Mouse (Mus musculus) gonadal fat pad, adult 2 months (tissue): Measurements from ENCODE around the gene Ston2. TPM values are rescaled to one million over a fixed set of nuclear protein-coding genes. Genes with fewer than 3 reads are reported as not detected.
"Not testable (repeated sequence)": the region's sequence is repeated elsewhere in the genome, so short reads cannot be mapped to it uniquely, and the experiment has no call there.

Experiments used
- DNase-seq: peaks from one replicate; pipeline ENCODE4 v3.0.0-alpha.2; 2012; ENCODE audit warnings: low read depth
- polyA plus RNA-seq: library from polyadenylated mRNA; depleted of rRNA; stranded (reverse); fragments of >200 nt; gene quantifications from 2 replicates; pipeline ENCODE4 v1.2.3, GENCODE M21; 2012

The Ston2 gene
- polyA plus RNA-seq, 1 experiment = 13.9 TPM

- no peak for DNase-seq
These were observed 36.1 kb downstream of the Ston2 start for GRCm38 (mm10) chr12:91751893-91752597.

GRCm38 (mm10) chr12:91749543-91750184 lies 38.5 kb downstream of the Ston2 start:
- DNase-seq = no peak

GRCm38 (mm10) chr12:91748241-91748865 lies 39.8 kb downstream of the Ston2 start:
- DNase-seq = no peak

GRCm38 (mm10) chr12:91746839-91747238 lies 41.3 kb downstream of the Ston2 start:
- not testable (repeated sequence) for DNase-seq

- peak; percentile 70 for DNase-seq
These were observed 42.4 kb downstream of the Ston2 start for GRCm38 (mm10) chr12:91745758-91746290.

GRCm38 (mm10) chr12:91744091-91744490 lies 44.1 kb downstream of the Ston2 start:
- DNase-seq = no peak

- no peak for DNase-seq
These were observed 45.3 kb downstream of the Ston2 start for GRCm38 (mm10) chr12:91742916-91743315.

- no peak for DNase-seq
These were observed 49.8 kb downstream of the Ston2 start for GRCm38 (mm10) chr12:91738381-91738780.

GRCm38 (mm10) chr12:91736221-91736980 lies 51.8 kb downstream of the Ston2 start:
- no peak for DNase-seq

- no peak for DNase-seq
These were observed 53.8 kb downstream of the Ston2 start for GRCm38 (mm10) chr12:91734246-91735027.

GRCm38 (mm10) chr12:91732729-91733448 lies 55.3 kb downstream of the Ston2 start:
- no peak for DNase-seq

- DNase-seq = no peak
These were observed 62.0 kb downstream of the Ston2 start for GRCm38 (mm10) chr12:91726202-91726601.

GRCm38 (mm10) chr12:91723912-91724311 lies 64.3 kb downstream of the Ston2 start:
- no peak for DNase-seq

- no peak for DNase-seq
These were observed 69.1 kb downstream of the Ston2 start for GRCm38 (mm10) chr12:91719134-91719533.

- no peak for DNase-seq
These were observed 72.5 kb downstream of the Ston2 start for GRCm38 (mm10) chr12:91715686-91716085.

- DNase-seq = no peak
These were observed 74.8 kb downstream of the Ston2 start for GRCm38 (mm10) chr12:91713358-91713757.

GRCm38 (mm10) chr12:91711655-91712054 lies 76.5 kb downstream of the Ston2 start:
- no peak for DNase-seq

GRCm38 (mm10) chr12:91710876-91711275 lies 77.3 kb downstream of the Ston2 start:
- DNase-seq = no peak

- DNase-seq = no peak
These were observed 78.6 kb downstream of the Ston2 start for GRCm38 (mm10) chr12:91709634-91710033.

GRCm38 (mm10) chr12:91709232-91709631 lies 79.0 kb downstream of the Ston2 start:
- DNase-seq = no peak
